Mouse (Mus musculus): ENCODE results near the gene Pepd. TPM values are rescaled to one million over a fixed set of nuclear protein-coding genes. Genes with fewer than 3 reads are reported as not detected.

The Pepd gene
- total and polyA plus RNA-seq, 3 experiments, result 29.7 to 48.0 TPM; not detected in 1

GRCm38 (mm10) chr7:34867289-34867688, 44.9 kb upstream of the Pepd start:
- no peak overlapping the region for H3K27ac ChIP-seq (ENCODE audit: control insufficient read depth, low read depth, low read length)
- H3K9me3 ChIP-seq (replicated peaks; ENCODE audit: insufficient read depth, low read length), result no peaks in the 10 kb centered on the region
- H3K4me3 ChIP-seq (ENCODE audit: control insufficient read depth in 1 of 2, insufficient read depth in 1 of 2, low read depth in 2 of 2, low read length in 2 of 2), result no peak overlapping the region
- TF ChIP-seq RAD21 (IDR thresholded peaks at IDR 0.05; ENCODE audit: low read depth, low read length) (no peak), USF2 (IDR thresholded peaks at IDR 0.05; ENCODE audit: borderline replicate concordance in 1 of 2, insufficient read depth in 1 of 2, low read depth in 1 of 2, low read length in 2 of 2) (no peak), POLR2A (IDR thresholded peaks at IDR 0.05; ENCODE audit: control insufficient read depth in 1 of 2, insufficient read depth in 1 of 2, low read depth in 1 of 2, low read length in 2 of 2, poor library complexity in 1 of 2) (no peak)
- no peaks in the 10 kb centered on the region for H3K4me1 ChIP-seq (ENCODE audit: control insufficient read depth in 1 of 2, insufficient read depth in 2 of 2, low read length in 2 of 2)
- H3K27me3 ChIP-seq (ENCODE audit: control insufficient read depth in 1 of 2, insufficient read depth in 2 of 2, low read length in 2 of 2), result no peaks in the 10 kb centered on the region
- no peaks in the 10 kb centered on the region for H3K79me2 ChIP-seq (ENCODE audit: control insufficient read depth, insufficient read depth, low read length, poor library complexity)
- DNase-seq (ENCODE audit: low read depth, low spot score), result no peak
- no peaks in the 10 kb centered on the region for H3K36me3 ChIP-seq (ENCODE audit: control insufficient read depth in 1 of 2, insufficient read depth in 2 of 2, low read length in 2 of 2)
- H3K9ac ChIP-seq (ENCODE audit: control insufficient read depth, low read depth, low read length, poor library complexity, severe bottlenecking), result no peak overlapping the region

- Histone ChIP-seq H3K9ac (ENCODE audit: control insufficient read depth, low read depth, low read length, poor library complexity, severe bottlenecking) (no peak overlapping the region), H3K4me3 (ENCODE audit: control insufficient read depth in 1 of 2, insufficient read depth in 1 of 2, low read depth in 2 of 2, low read length in 2 of 2) (no peak overlapping the region), H3K9me3 (replicated peaks; ENCODE audit: insufficient read depth, low read length) (no peaks in the 10 kb centered on the region), H3K79me2 (ENCODE audit: control insufficient read depth, insufficient read depth, low read length, poor library complexity) (no peaks in the 10 kb centered on the region), H3K27ac (ENCODE audit: control insufficient read depth, low read depth, low read length) (no peak overlapping the region), H3K4me1 (ENCODE audit: control insufficient read depth in 1 of 2, insufficient read depth in 2 of 2, low read length in 2 of 2) (no peaks in the 10 kb centered on the region), H3K27me3 (ENCODE audit: control insufficient read depth in 1 of 2, insufficient read depth in 2 of 2, low read length in 2 of 2) (no peaks in the 10 kb centered on the region), H3K36me3 (ENCODE audit: control insufficient read depth in 1 of 2, insufficient read depth in 2 of 2, low read length in 2 of 2) (no peaks in the 10 kb centered on the region)
- TF ChIP-seq MEF2A (IDR thresholded peaks at IDR 0.05; ENCODE audit: extremely low read depth, insufficient replicate concordance, low read depth, low read length, poor library complexity, severe bottlenecking), result no peak
- no peak for TF ChIP-seq EP300 (IDR thresholded peaks at IDR 0.05; ENCODE audit: low read depth in 1 of 2, low read length in 2 of 2)
- TF ChIP-seq GATA1 (IDR thresholded peaks at IDR 0.05; ENCODE audit: low read depth, low read length), result no peak
- TF ChIP-seq POLR2AphosphoS5 (IDR thresholded peaks at IDR 0.05; ENCODE audit: borderline replicate concordance, low read depth, low read length), result no peak
- no peak for TF ChIP-seq POLR2A (IDR thresholded peaks at IDR 0.05; ENCODE audit: control insufficient read depth in 1 of 2, insufficient read depth in 1 of 2, low read depth in 1 of 2, low read length in 2 of 2, poor library complexity in 1 of 2)
- TF ChIP-seq POLR2AphosphoS2 (IDR thresholded peaks at IDR 0.05; ENCODE audit: low read length), result no peak
- no peak for TF ChIP-seq HCFC1 (IDR thresholded peaks at IDR 0.05; ENCODE audit: low read depth, low read length)
- TF ChIP-seq CHD2 (IDR thresholded peaks at IDR 0.05; ENCODE audit: low read length), result no peak
- no peak for TF ChIP-seq ZC3H11A (IDR thresholded peaks at IDR 0.05; ENCODE audit: low read depth, low read length)
- no peak for TF ChIP-seq MXI1 (IDR thresholded peaks at IDR 0.05; ENCODE audit: low read depth, low read length)
- TF ChIP-seq ZNF384 (IDR thresholded peaks at IDR 0.05; ENCODE audit: low read depth, low read length), result no peak
- TF ChIP-seq USF2 (IDR thresholded peaks at IDR 0.05; ENCODE audit: borderline replicate concordance in 1 of 2, insufficient read depth in 1 of 2, low read depth in 1 of 2, low read length in 2 of 2), result no peak
- no peak for TF ChIP-seq GABPA (IDR thresholded peaks at IDR 0.05; ENCODE audit: low read depth, low read length)
- no peak for TF ChIP-seq ZKSCAN1 (IDR thresholded peaks at IDR 0.05; ENCODE audit: low read depth, low read length)
- TF ChIP-seq JUND (IDR thresholded peaks at IDR 0.05; ENCODE audit: low read depth, low read length), result no peak
- TF ChIP-seq MAFK (IDR thresholded peaks at IDR 0.05; ENCODE audit: borderline replicate concordance, low read depth, low read length), result no peak
- DNase-seq (ENCODE audit: low read depth, low spot score), result no peak
Observed at GRCm38 (mm10) chr7:34869693-34870092, 42.5 kb upstream of the Pepd start.

Measured in MEL (cell line).